Mouse (Mus musculus): ENCODE data around the gene Pef1.

Pef1 gene

DNA sequence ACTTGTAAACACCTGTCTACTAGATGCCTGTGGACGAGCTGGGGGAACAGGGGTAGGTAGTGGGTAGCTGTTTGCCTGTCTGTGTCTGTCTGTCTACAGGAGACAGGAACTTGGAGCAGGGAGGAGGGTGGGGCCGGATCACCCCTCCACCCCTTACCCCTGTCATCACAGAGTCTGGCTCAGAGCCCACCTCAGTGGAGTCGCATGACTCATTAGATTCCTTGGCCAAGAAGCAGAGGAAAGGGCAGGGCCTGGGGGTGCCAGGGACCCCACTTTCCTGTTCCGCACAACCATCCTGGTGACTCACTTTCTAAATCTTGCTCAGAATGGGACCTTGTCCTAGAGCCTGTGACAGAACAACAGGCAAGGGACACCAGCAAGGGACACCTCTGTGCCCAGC, 74.7 kb downstream of the Pef1 start:
- DNase-seq, result peak; percentile 72

DNA sequence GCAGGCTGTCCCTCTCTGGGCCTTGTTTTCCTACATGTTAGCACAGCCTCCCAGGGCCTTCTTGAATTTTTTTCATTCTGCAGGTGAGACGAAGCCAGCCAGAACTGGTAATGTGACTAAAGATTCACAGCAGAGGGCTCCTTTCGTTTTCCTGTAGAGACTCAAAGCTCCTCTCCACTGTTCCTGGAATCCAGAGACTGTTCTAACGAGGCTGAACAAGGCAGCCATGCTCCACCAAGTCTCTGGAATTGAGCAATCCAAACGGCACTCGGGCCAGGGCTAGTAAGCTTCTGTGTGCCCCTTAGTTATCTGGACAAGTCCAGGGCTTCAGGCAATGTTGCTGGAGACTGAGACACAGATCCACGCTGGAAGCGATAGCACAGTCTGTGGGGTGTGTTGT, 75.2 kb downstream of the Pef1 start:
- DNase-seq, result peak; percentile 32

Measured in kidney, adult 11 months (tissue).